Mouse (Mus musculus): ENCODE data around the gene Slc38a9.

Slc38a9 gene

DNA sequence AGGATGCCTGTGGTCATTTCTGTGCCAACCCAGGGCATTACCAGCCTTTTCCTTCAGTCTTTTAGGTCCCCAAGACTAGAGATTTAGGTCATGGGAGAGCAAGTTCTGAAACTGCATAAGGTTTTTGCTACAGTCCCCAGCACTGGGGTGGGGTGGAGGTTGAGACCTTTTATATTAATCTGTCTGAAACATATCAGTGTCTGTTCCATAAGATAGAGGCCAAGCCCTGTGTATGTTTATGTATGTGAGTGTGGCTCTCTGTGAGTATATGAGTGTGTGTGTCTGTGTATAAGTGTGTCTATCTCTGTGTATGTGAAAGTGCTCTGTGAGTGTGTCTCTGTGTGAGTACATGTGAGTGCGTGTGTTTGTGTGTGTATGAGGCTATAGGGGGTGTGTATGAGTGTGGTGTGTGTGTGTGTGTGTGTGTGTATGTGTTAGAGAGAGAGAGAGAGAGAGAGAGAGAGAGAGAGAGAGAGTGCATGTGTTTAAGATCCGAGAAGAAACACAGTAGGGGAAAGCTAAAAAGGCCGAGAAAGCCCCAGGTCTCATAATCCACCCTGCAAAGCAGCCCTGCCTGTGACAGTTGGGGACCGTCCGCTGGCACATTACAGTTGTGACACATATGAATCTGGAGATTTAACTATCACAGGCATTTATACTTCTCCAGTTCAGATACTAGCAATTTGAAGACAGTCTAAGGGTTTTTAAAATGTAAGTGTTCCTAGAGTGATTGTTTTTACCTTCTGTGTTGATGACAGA lies 85.6 kb downstream of the Slc38a9 start:
- in situ Hi-C loops (cut with MboI), result no loop called here

DNA sequence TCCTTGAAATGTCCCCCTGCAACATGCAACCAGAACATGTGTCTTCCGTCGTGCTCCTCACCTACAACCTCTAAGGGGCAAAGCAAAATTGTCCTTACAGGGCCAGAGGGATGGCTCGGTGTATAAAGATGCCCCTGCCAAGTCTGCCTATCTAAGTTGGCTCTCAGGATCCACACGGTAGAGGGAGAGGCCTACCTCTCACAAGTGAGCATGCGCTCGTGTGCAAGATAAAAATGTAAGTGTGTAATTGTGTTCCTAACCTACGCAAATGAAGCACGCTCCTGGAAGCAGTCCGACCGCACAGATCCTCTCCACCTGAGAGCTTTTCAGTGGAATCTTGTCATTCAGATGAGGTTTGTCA lies 86.1 kb downstream of the Slc38a9 start:
- in situ Hi-C loops (cut with MboI), result no loop called here

DNA sequence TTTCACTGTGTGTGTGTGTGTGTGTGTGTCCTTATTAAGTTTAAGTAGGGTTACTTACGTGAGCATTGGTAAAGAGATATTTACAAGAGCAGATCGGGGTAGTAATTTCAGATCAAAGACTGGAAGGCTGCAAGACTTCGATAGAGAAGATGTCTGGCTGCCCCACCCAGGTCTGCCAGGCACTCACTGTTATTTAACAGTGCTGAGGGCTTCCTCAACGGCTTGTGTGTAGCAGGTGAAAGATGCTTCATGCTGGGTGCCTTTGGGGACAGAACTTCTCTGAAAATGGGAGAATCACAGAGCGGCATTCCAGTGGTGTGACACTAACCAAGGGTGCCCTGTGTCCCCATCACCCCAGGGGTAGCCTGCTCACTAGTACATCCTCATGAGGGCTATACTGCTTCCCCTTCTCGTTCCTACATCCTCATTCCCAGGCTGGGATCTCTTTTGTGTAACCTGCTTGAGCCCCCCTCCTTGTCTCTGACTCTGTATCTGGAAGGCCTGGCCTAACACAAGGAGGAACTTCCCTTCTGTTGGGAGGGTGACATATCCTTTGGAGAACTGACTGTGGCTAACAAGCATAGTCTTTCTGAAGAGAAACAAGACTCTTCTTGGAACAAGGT lies 87.4 kb downstream of the Slc38a9 start:
- in situ Hi-C loops (cut with MboI), result no loop called here

DNA sequence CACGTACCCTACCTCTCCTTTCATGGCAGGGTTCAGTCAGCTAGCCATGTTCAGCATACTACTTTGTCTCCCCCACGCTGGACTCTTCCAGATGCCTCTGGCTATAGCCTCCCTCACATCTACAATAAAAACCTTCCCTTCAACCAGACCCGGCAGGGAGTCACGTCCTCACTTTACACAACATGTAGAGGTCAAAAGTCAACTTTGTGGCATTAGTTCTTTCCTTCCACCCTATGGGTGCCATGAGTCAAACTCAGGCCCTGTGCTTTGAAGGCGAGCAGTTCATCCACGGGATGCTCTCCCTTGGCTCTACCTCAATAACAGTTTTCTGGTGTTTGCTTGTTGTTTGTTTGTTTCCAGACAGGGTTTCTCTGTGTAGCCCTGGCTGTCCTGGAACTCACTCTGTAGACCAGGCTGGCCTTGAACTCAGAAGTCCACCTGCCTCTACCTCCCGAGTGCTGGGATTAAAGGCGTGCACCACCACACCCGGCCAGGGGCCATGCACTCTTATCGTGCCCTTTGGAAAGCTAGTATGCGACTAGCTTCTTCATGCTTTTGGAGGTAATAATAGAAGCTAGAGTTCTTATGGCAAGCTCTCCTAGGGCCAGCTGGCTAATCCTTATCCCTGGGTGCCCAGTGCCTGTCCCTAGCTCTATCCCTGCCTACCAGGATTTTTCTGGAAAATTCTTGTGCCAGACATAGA lies 88.4 kb downstream of the Slc38a9 start:
- in situ Hi-C loops (cut with MboI), result no loop called here

GRCm38 (mm10) chr13:112749881-112750280 lies 89.3 kb downstream of the Slc38a9 start:
- in situ Hi-C loops (cut with MboI), result no loop called here

DNA sequence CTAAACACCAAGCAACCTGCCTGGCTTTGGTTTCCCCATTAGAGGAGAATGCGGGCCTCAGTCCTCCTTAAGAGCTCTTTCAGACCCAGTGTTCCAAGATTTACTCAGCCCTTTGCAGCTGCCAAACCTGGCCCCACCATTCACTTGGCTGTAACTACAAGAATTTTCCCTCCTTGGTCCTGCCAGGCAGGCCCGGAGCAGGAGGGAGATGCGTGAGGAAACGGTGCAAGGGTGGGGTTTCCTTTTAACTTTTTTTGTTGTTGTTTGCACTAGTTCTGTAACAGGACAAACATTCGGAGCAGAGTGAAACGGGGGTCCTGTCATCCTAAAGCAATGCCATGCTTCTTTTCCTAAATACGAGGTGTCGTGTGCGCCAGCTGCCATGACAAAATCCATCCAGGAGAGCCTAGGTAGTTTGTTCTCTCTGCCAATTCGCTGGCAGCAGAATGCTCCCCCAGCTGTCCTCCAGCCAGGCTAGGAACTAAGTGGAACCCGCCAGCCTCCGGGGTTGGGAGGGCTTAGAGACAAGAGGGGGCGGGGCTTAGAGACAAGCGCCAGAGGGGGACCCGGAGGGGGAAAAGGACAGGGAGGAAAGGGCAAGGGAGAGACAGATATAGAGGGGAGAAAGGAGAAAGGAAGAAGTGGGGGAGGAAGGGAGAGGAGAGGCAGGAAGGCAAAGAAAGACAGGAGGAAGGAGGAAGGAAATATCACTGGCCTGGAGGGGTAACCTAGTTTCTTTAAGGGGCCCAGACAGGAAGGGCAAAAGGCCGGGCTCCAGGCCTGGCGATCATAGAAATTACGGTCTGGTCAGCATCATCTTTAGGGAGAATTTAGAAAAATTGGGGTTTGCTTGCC lies 91.1 kb downstream of the Slc38a9 start:
- in situ Hi-C loops (cut with MboI), result no loop called here

- in situ Hi-C loops (cut with MboI), result no loop called here
Observed at GRCm38 (mm10) chr13:112752309-112752975, 91.9 kb downstream of the Slc38a9 start.

DNA sequence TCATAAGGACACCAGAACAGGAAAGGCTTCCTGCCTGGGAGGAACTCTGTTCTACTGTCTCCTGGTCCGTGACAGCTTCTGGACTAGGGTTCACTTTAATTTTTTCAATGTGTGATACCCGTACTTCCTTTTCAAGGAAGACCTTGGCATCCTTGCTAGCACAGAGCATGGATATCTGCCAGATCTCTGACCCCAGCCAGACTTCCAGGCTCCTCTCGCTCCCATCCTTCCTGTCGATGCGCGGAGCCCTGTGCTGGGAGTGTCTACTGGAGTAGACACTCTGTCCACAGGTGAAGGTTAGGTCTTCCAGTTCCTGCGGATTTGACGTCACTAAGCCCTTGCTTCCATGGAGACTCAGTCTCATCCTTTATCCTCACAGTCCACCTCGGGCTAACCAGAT lies 93.0 kb downstream of the Slc38a9 start:
- in situ Hi-C loops (cut with MboI), result no loop called here

- in situ Hi-C loops (cut with MboI), result no loop called here
Observed at GRCm38 (mm10) chr13:112754871-112755270, 94.3 kb downstream of the Slc38a9 start.

GRCm38 (mm10) chr13:112755507-112756010 lies 95.0 kb downstream of the Slc38a9 start:
- in situ Hi-C loops (cut with MboI), result no loop called here

GRCm38 (mm10) chr13:112757395-112757794 lies 96.8 kb downstream of the Slc38a9 start:
- in situ Hi-C loops (cut with MboI), result no loop called here

DNA sequence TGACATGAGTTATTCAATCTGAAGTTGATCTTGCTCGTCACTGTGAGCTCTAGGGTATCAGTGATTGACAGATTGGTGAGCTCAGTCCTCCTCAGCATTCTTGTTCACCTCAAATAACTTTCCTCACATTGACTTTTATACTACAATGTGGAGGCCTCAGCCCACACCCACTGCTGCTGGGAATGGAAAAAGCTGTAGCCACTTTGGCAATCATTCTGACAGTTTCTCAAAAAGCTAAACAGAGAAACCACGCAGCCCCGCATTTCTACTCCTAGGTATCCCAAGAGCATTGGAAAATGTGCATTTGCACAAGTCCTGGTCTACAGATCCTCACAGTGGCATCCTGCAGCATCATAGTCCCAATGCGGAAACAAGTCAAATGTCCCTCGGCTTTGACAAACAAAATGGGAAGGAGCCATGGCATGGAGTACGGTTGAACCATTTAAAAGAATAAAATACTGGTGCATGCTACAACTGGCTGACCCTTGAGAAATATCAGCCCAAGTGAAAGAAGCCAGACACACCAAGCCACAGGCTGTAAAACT lies 98.1 kb downstream of the Slc38a9 start:
- in situ Hi-C loops (cut with MboI), result no loop called here

DNA sequence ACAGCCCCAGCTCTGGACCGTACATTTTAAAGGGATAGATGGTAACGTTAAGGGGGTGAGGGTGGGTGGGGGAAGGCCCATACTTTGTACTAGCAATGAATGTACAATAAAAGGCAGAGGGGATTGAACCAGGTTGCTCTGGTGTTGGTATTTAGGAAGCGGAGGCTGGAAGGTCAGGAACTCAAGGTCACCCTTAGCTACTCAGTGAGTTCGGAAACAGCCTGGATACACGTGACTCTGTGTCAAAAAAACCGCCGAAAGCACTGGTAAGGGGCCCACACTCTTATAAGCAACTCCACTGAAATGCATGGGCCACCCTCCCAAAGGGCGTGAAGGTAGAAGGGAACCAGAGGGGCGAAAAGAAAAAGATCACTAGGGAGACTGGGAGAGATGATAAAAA lies 98.8 kb downstream of the Slc38a9 start:
- in situ Hi-C loops (cut with MboI), result no loop called here

DNA sequence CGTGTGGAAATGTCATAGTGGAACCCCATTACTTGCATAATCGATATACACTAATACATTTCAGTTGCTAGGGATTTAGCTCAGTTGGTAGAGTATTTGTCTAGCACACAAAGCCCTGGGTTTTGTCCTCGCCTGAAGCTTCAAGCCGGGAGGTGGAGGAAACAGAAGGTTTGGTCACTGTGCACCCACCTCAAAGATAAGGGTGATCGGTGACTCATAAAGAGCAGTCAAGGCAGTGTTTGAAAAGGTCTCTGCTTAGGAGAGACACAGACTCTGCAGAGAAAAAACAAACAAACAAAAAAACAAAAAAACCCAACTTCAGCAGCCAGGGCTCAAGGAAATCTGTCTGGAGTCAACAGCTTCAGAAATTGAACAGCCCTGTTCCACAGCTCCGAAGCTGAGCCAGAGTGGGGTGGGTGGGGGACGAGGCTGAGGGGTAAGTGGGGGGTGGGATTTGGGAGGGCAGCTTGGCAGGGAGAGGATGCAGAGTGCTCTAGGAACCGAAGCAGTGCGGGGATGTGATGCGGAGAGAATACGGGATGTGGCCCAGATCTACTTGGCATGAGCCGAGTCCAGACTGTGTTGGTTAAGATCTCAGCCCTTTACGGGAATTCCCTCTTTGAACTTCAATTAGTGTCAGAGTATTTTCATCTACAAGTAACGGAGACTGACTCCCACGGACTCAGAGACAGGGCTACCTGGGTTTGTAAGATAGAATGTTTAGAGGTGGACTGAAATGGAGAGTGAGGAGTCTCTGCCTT lies 99.4 kb downstream of the Slc38a9 start:
- in situ Hi-C loops (cut with MboI), result no loop called here

- in situ Hi-C loops (cut with MboI), result no loop called here
Observed at GRCm38 (mm10) chr13:112760538-112760881, 100.0 kb downstream of the Slc38a9 start.

DNA sequence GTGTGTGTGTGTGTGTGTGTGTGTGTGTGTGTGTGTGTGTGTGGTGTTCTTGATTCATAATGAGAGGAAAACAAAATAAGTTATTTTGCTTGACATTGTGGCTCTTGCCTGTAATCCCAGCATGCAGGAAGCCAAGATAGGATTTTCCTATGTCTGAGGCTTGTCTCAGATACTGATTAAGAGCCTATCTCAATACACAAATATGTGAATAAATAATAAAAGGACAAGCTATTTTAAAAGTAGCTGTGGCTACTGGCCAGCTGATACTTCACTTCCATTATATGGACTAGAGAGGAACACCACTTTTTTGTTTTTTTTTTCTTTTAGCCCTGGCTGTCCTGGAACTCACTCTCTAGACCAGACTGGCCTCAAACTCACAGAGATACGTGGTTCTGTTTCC lies 101.2 kb downstream of the Slc38a9 start:
- in situ Hi-C loops (cut with MboI), result no loop called here

GRCm38 (mm10) chr13:112762548-112762947 lies 102.0 kb downstream of the Slc38a9 start:
- in situ Hi-C loops (cut with MboI), result no loop called here

DNA sequence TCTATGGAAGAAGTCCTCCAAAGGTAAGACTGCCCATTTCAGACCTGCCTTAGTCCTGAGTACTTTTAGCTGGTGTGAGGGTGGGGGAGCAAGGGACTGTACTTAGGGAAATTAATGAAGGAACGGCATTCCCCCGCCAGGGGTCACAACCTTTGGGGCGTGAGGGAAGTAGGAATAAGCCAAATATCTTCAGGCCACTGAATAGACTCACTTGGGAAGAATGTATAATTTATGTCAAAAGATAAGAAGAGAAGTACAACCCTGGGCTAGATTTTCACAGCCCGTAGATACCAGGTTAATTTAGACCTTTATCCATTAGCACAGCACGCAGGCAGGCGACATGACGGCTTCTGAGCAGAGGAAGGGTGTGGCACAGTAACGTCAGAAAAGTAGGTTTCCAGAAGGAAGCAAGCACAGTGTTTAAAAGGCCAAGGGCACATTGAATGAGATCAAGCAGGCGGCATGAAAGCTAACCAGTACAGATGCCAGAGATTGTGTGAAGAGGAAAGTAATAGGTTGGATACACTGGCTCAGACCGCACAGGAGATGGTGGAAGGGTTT lies 103.1 kb downstream of the Slc38a9 start:
- in situ Hi-C loops (cut with MboI), result no loop called here

DNA sequence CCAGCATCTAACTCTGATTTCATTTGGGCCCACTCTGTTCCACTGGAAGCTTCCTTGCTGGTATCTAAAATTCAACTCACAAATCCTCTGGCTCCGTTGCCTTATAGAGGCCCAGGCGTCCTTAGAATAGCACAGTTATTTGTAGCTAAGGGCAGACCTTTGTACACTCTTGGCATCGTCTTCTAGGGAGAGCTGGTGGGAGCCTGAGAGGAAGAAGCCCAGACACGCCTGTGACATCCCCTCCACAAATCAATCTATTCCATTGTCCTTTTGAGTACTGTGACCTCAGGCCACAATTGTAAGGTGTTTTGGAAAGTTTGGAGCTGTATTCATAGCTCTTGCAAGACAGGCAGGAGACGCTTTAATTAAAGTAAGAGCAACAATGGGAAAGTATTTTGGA lies 104.0 kb downstream of the Slc38a9 start:
- in situ Hi-C loops (cut with MboI), result no loop called here

DNA sequence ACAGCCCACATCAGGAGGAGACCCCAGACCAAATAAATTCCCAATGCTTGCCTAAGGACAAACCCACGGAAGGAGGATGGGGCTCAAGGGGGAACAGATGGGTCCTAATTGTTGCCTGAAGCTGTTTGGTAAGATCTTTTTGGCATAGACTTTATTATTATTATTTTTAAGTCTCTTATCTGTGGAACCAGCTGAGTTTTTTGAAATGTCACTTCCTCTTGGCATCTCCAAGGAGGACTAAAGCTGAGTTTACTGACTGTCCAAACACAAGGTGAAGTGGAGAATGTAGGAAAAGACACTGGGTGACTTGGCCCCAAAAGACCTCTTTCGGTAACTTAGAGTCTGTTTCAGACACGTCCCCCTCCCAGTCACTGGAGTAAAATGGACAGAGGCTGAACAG lies 105.1 kb downstream of the Slc38a9 start:
- in situ Hi-C loops (cut with MboI), result no loop called here
